Mouse (Mus musculus) kidney, postnatal 25 days (tissue): Measurements from ENCODE around the gene Rps27.

Experiments
- DNase-seq, 2 experiments: peaks; one replicate each; pipeline ENCODE4 v3.0.0; 2021; ENCODE audit warnings: mixed read lengths in 2 of 2

Gene Rps27

DNA sequence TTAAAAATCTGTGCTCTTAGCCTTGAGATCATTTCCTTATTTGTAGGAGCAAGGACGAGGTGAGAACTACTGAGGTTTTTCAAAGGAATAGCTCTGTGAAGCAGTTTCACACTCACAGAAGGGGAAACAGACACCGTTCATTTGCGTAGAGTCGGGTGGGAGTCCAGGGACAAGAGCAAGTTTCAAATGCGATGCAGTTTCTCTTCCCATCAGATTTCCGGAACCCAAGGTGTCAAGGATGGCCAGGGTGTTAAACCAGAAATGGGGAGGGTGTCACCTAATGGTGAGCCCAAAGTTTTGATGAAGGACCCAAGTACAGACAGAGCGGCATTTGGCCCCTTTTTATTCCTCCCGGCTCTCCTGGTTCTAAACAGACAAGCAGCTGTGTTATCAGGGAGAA is 17.6 kb upstream of the Rps27 start:
- no peak for DNase-seq

- no peak for DNase-seq
These were observed 10.9 kb upstream of the Rps27 start for GRCm38 (mm10) chr3:90224331-90224730.

- DNase-seq = no peak
These were observed 9.5 kb upstream of the Rps27 start for GRCm38 (mm10) chr3:90222941-90223340.

DNA sequence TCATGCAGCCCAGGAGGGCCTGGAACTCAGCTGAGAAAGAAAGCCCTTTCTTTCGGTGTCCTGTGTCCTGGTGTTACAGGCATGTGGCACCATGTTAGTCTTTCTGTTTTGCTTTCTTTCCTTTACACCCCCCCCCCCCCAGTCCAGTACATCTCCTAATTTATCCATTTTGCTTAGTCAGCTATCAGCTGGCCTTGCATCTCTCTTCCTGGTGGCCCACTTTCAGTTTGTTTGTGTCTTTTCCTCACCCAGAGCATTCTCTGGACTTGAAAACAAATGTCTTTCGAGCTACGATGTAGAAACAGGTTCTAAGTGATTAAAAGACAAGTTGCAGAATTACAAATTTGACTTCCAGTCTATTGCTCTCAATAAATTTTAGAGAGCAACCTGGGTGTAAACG is 9.0 kb upstream of the Rps27 start:
- DNase-seq = no peak

GRCm38 (mm10) chr3:90221123-90221522 is 7.7 kb upstream of the Rps27 start:
- DNase-seq = no peak

- peak; percentile 85 to 92 for DNase-seq
These were observed 7.1 kb upstream of the Rps27 start for GRCm38 (mm10) chr3:90220531-90220951.

- DNase-seq = peak in 1 of 2 experiments; percentile 73
These were observed 6.6 kb upstream of the Rps27 start for GRCm38 (mm10) chr3:90220088-90220487.

GRCm38 (mm10) chr3:90215825-90216380 is 2.5 kb upstream of the Rps27 start:
- peak in 1 of 2 experiments; percentile 38 for DNase-seq

DNA sequence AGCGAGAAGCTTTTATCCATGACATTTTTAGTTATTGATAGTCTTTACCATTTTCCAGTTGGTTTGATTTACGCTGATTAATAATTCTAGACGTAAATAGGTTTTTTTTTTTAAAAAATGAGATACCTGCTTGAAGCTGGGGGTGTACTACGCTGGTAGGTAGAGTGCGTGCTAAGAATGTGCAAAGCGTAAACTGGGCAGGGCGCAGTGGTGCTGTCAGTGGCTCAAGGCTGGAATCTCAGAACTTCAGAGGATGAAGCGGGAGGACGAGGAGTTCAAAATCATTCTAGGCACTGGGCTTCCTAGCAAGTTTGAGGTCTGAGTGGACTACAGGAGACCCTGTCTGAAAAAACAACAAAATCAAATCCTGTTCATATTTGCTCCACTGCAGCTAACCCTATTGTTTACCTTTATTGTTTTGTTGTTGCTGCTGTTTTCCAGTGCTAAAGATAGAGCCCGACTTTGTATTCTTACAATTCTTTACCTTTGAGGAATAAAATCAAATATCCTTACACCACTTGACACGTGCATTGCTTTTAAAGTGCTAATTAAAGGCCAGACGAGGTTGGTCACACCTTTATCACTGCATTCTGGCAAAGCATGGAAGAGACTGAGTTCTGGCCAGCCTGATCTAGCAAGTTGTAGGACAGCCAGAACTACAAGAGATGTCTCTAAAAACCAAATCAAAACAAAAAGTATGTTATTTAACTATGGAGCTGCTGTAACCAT is 669 bp upstream of the Rps27 start:
- peak; percentile 39 to 56 for DNase-seq

- DNase-seq = no peak
These were observed 728 bp downstream of the Rps27 start for GRCm38 (mm10) chr3:90212723-90213122.

- no peak for DNase-seq
These were observed 1.7 kb downstream of the Rps27 start for GRCm38 (mm10) chr3:90211475-90212398.

GRCm38 (mm10) chr3:90209908-90210566 is 3.4 kb downstream of the Rps27 start:
- no peak for DNase-seq

GRCm38 (mm10) chr3:90208662-90209061 is 4.8 kb downstream of the Rps27 start:
- no peak for DNase-seq

DNA sequence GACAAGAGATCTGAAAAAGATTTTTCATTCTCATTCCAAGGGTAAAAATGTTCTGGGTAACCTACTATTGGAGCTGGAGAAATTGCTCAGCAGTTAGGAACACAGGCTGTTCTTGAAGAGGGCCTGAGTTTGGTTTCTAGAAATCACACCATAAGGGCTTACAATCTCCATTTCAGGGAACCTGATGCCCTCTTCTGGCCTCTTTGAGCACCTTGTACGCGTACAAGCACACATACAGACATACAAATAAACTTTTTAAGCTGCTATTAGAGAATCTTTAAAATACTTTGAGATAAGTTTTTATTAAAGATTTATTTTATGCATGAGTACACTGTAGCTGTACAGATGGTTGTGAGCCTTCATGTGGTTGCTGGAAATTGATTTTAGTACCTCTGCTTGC is 8.9 kb downstream of the Rps27 start:
- DNase-seq = no peak

DNA sequence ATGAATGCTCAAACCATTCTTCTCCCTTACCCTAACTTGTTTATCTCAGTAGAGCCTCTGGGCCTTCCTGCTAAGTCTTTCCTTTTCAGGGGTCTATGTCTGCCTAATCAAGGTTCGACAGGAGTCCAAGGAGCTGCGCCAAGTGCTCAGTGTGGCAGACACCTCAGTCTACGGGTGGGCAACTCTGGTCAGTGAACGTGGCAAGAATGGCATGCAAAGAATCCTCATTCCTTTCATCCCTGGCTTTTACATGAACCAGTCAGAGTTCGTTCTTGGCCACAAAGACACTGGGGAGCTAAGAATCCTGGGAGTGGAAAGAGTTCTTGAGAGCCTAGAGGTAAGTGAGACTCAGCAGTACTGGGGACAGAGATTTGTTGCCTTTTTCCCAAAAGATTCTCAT is 9.8 kb downstream of the Rps27 start:
- no peak for DNase-seq

DNA sequence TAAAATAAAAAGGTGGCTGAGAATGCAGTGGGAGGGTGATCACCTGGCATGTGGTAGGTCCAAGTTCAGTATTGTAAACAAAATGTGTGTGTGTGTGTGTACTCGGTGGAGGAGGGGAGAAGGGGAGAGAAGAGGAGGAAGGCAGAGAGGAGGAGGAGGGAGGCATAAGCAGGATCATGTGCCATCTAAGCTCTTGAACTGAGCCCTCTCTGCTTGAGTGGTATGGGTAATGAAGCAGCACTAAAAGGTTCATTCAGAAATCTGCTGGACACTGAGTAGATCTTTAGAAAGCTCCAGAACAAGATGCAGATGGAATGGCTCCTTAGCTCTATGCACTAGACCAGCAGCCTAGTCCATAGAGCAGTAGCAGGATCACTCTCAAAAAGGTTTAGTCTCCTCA is 10.6 kb downstream of the Rps27 start:
- no peak for DNase-seq

- no peak for DNase-seq
These were observed 15.9 kb downstream of the Rps27 start for GRCm38 (mm10) chr3:90197548-90197947.

DNA sequence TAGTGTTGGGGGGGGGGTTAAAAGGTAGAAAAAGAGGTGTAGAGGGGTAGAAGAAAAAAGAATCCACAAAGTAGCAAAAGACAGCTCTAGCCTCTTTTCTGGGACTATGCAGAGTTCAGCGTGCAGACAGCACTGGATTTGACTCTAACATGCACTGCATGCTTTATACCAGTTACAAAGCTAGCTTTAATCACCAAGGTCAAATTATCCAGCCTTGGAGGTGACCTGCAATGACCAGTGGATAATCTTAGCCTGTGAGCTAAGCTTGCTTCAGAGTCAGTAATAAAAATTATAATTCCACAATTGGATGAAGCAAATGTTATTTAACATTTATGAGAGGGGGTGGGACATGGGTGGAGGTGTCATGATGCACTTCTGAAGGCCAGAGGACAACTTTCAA is 17.8 kb downstream of the Rps27 start:
- no peak for DNase-seq

- DNase-seq = no peak
These were observed 18.7 kb downstream of the Rps27 start for GRCm38 (mm10) chr3:90194759-90195158.

DNA sequence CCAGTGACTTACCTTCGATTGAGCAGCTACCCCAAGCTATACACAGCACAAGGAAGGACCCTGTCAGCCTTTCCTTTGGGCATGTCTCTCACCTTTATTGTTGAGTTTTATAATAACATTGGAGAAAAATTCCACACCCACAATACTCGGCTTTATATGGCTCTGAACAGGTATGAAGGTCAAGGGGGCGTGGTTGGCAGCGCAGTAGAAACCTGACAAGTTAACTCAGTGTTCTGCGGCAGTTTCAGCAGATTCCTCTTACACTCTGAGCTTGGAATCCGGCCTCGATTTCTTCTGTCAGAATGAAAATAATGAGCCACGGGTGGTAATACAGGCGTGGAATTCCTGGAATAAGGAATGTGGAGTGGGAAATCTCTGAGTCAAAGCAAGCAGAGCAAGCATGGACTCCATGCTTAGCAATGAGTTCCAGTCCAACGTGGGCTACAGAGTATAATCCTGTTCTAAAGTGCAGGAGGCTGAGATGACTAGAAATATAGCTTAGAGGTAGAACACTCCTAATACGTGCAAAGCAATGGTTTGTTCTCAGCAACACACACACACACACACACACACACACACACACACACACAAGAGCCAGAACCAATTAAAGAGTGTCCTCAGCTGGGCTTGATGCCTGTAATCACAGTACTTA is 22.5 kb downstream of the Rps27 start:
- no peak for DNase-seq

- DNase-seq = peak in 1 of 2 experiments; percentile 32
These were observed 29.9 kb downstream of the Rps27 start for GRCm38 (mm10) chr3:90183581-90183980.

DNA sequence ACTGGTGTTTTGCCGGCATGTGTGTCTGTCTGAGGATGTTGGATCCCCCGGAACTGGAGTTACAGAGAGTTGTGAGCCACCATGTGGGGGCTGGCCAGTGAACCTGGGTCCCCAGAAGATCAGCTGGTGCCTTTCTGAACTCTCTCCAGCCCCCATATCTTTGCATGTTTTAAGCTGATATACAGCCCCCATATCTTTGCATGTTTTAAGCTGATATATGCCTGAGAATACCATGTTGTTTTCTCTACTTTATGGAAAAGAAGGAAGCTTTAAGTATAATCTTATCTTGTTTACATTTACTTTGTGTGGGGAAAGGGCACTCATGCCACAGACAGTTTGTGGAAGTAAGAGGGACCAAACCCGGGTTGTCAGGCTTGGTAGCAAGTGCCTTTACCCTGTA is 33.9 kb downstream of the Rps27 start:
- no peak for DNase-seq
